Mouse (Mus musculus) lung, adult 2 months (tissue): Measurements from ENCODE around the gene Galnt11.

Experiments
- CTCF ChIP-seq: fragments of 200-500 bp; IDR thresholded peaks from 2 replicates; pipeline ENCODE4 v1.5.1; 2011; ENCODE audit warnings: mild to moderate bottlenecking, low read length, control low read depth; ENCODE audit not compliant: insufficient read depth
- POLR2A ChIP-seq: fragments of 200-500 bp; IDR thresholded peaks from 2 replicates; pipeline ENCODE4 v1.6.1; 2011; ENCODE audit warnings: low read depth, mild to moderate bottlenecking, control low read depth, low read length, borderline replicate concordance; ENCODE audit errors: extremely low read depth

DNA sequence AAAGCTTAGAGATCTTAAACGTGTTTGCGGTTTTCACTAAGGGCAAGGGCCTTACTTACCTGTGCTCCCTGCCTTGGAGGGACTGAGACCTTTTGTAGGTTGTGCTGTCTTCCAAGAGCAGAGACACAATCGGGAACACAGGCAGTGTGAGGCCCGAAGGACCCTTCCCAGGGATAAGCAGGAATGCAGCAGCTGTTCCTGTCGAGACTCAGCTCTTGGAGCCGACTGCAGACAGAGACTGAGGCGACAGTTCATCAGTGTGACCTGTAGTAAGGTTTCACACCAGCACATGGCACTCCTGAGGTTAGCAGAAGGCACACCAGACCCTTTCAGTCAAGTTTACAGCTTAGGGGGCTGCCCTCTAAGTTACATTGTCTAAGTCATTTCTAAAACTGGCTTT, 40.6 kb downstream of the Galnt11 start:
- TF ChIP-seq POLR2A (no peak), CTCF (no peak)
